Mouse (Mus musculus) lung, postnatal 0 days (tissue): ENCODE results near the gene Ksr1.

Experiments used
- CTCF ChIP-seq: IDR thresholded peaks from 2 replicates; pipeline ENCODE4 v1.5.1; 2016; ENCODE audit warnings: antibody characterized with exemption, mild to moderate bottlenecking
- EP300 ChIP-seq: IDR thresholded peaks from 2 replicates; pipeline ENCODE4 v1.6.1; 2016; ENCODE audit warnings: antibody characterized with exemption, mild to moderate bottlenecking, control low read depth

GRCm38 (mm10) chr11:79133961-79134360 is 12.2 kb downstream of the Ksr1 start:
- TF ChIP-seq CTCF (no peak), EP300 (no peak)
